12 mouse cellular contexts compared by ENCODE assay signal in the genomic region with DNA sequence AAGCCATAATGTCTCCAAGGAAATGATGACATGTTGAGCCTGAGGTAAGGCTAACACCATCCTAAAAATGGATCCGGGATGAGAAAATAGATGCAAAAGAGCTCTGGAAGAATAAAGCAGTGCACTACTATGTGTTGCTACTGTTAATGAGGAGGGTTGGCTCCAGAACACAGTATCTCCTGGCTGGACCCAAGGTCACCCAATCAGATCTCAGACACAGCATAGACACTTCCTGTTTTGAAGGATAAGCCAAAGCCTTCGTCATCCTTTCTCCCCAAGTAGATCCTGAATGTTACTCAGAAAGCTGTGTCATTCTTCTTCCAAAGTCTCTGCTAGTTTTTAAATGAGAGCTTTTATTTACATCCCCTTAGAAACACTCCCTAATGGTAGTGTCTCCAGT.
"Had no signal": no experiment of that assay in that cellular context is flagged by ENCODE, and none has a peak within 500 bp of the region (broad histone marks: within the 10 kb centered on the region; RNA-seq: fewer than 3 reads in every experiment).

No protein-coding gene starts in this region.

- DNase-seq: kidney, adult 18-20 months; kidney, adult 9 months; kidney, postnatal 14 days; kidney, postnatal 4 days; layer of hippocampus, adult 9-11 months; liver, embryonic 13.5 days; midbrain, embryonic 14.5 days; right cerebral cortex, postnatal 14 days; right cerebral cortex, postnatal 4 days; thymus, postnatal 25 days had no signal

- H3K27me3 ChIP-seq: liver, embryonic 13.5 days had no signal

- H3K4me2 ChIP-seq: liver, embryonic 13.5 days; midbrain, embryonic 11.5 days had no signal

- H3K4me3 ChIP-seq: liver, embryonic 13.5 days had no signal

- H3K4me1 ChIP-seq: liver, embryonic 13.5 days had no signal

- H3K9ac ChIP-seq: liver, embryonic 13.5 days had no signal

- H3K36me3 ChIP-seq: liver, embryonic 13.5 days had no signal

- ATAC-seq: intestine, embryonic 16.5 days had no signal

- H3K9me3 ChIP-seq: liver, embryonic 13.5 days had no signal

- H3K27ac ChIP-seq: liver, embryonic 13.5 days had no signal
